Mouse (Mus musculus) heart, embryonic 13.5 days (tissue): ENCODE data around the gene Tmem94. TPM values are rescaled to one million over a fixed set of nuclear protein-coding genes. Genes with fewer than 3 reads are reported as not detected.
A peak's percentile ranks its signal among the peaks of the same experiment; 100 is the strongest.
"Not testable (repeated sequence)": the region's sequence is repeated elsewhere in the genome, so short reads cannot be mapped to it uniquely, and the experiment has no call there.

Experiments used
- ATAC-seq: fragments of 200-750 bp; cut with Nextera tagmentation; 2 replicates; pipeline ENCODE4 v1.8.0; 2017; ENCODE audit warnings: moderate TSS enrichment; ENCODE audit not compliant: insufficient number of reproducible peaks, low FRiP score, low TSS enrichment; ENCODE audit errors: extremely low read depth
- H3K27ac ChIP-seq: fragments of 300-500 bp; sonication (generic); replicated peaks from 2 replicates; pipeline ENCODE4 v1.5.1; 2015; ENCODE audit warnings: moderate library complexity, mild to moderate bottlenecking, inconsistent platforms
- H3K27me3 ChIP-seq: fragments of 300-500 bp; sonication (generic); replicated peaks from 2 replicates; pipeline ENCODE4 v1.6.1; 2015; ENCODE audit warnings: mild to moderate bottlenecking, inconsistent platforms
- H3K36me3 ChIP-seq: fragments of 300-500 bp; sonication (generic); 2 replicates; pipeline ENCODE4 v1.6.1; 2015; ENCODE audit warnings: mild to moderate bottlenecking, inconsistent platforms
- H3K4me1 ChIP-seq: fragments of 300-500 bp; sonication (generic); 2 replicates; pipeline ENCODE4 v1.6.1; 2015; ENCODE audit warnings: inconsistent platforms
- H3K4me2 ChIP-seq: fragments of 300-500 bp; sonication (generic); 2 replicates; pipeline ENCODE4 v1.6.1; 2015; ENCODE audit warnings: inconsistent platforms, mild to moderate bottlenecking, moderate library complexity
- H3K4me3 ChIP-seq: fragments of 300-500 bp; sonication (generic); 2 replicates; pipeline ENCODE4 v1.5.1; 2015; ENCODE audit warnings: moderate library complexity, mild to moderate bottlenecking, inconsistent platforms
- H3K9ac ChIP-seq: fragments of 300-500 bp; sonication (generic); 2 replicates; pipeline ENCODE4 v1.6.1; 2015; ENCODE audit warnings: inconsistent platforms, mild to moderate bottlenecking, moderate library complexity
- H3K9me3 ChIP-seq: fragments of 300-500 bp; sonication (generic); 2 replicates; pipeline ENCODE4 v1.6.1; 2016; ENCODE audit warnings: inconsistent platforms
- WGBS: fragments of 180-500 bp; shearing (Covaris S2); methylation state at CpG from one replicate; pipeline ENCODE4 v1.1.7; 2015; ENCODE audit warnings: mixed read lengths; 5-methylcytosine and 5-hydroxymethylcytosine counted together
- polyA plus RNA-seq: library from polyadenylated mRNA; unstranded; fragments of >200 nt; fragmentation: Nextera tagmentation; extraction: Ambion mirVana; gene quantifications from 2 replicates; pipeline ENCODE4 v1.2.1, GENCODE M21; 2015

Gene Tmem94
- polyA plus RNA-seq, 1 experiment from 2014 or later = 39.4 TPM

DNA sequence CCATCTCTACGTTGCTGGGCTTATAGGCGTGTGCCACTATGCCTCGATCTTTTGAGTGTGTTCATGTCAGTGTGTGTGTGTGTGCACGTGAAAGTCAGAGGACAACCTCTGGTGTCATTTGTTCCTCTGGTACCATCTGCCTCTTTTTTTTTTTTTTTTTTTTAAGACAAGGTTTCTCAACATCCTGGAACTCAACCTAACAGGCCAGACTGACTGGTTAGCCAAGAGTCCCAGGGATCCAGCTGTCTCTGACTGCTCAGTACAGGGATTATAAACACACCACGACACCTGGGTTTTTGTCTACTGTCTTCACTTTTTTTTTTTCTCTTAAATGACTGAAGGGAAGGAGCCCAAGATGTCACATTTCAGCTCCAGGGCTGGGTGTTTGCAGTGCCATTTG lies 20.8 kb upstream of the Tmem94 start:
- ATAC-seq = no peak
- H3K9ac ChIP-seq = no peak overlapping the region

DNA sequence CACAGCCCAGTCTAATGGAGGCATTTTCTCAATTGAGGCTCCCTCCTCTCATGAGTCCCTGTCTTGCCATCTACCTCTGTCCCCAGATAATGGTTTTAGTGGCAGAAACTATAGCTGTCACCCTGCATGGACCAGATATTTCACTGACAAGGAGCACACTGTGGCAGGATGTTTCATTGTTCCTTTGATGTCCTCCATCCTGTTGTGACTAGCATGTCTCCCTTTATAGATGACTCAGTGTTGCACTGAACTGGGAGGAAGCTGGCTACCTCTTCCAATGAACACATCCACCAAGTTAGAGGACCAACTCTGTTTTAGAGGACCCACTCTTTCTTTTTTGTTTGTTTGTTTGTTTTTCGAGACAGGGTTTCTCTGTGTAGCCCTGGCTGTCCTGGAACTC lies 19.1 kb upstream of the Tmem94 start:
- Histone ChIP-seq H3K9me3 (no peaks in the 10 kb centered on the region), H3K36me3 (no peaks in the 10 kb centered on the region), H3K4me3 (no peak overlapping the region), H3K27me3 (no peaks in the 10 kb centered on the region; the same call in 1 of the 2 replicates), H3K4me1 (peaks cover 8% of the 10 kb centered on the region), H3K4me2 (no peak overlapping the region), H3K27ac (0 out of 2 replicates have a peak overlapping the region, but pooled peaks have one; percentile 24), H3K9ac (no peak overlapping the region)
- no peak for ATAC-seq
- WGBS = 77% methylated on average over 1 of the region's 1 CpGs

More for the DNA sequence above, 20.8 kb upstream of the Tmem94 start:
- Histone ChIP-seq H3K4me3 (no peak overlapping the region), H3K27me3 (no peaks in the 10 kb centered on the region; the same call in 1 of the 2 replicates), H3K4me2 (no peak overlapping the region), H3K27ac (no peak overlapping the region), H3K4me1 (peaks cover 8% of the 10 kb centered on the region), H3K9me3 (no peaks in the 10 kb centered on the region), H3K36me3 (no peaks in the 10 kb centered on the region)
- WGBS = 82% methylated on average over 5 of the region's 5 CpGs

DNA sequence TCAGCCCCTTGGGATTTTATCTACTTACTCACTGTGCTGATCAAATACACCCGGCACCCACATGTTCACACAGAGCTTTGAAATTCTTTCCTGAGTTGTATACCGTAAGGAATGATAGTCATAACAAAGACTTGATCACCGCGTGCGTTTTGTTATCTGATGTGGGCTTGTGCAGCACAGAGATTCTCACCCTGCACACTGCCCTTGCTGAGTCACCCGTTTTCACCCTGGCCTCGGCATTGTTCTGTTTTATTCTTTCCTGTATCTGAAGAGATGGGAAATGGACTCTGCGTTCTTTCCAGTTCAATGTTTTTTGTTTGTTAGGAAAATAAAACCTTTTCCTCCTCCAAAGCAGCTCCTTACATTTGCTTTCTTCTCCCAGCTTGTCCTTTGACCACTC lies 18.5 kb upstream of the Tmem94 start:
- ATAC-seq = no peak
- no peaks in the 10 kb centered on the region; the same call in 1 of the 2 replicates for H3K27me3 ChIP-seq
- H3K4me3 ChIP-seq = peak overlapping the region; percentile 36; the same call in 1 of the 2 replicates
- peak overlapping the region; percentile 71; the same call in 1 of the 2 replicates for H3K9ac ChIP-seq
- no peaks in the 10 kb centered on the region for H3K9me3 ChIP-seq
- 29% methylated on average over 8 of the region's 8 CpGs for WGBS
- H3K4me1 ChIP-seq = peaks cover 8% of the 10 kb centered on the region
- H3K36me3 ChIP-seq = no peaks in the 10 kb centered on the region
- peak overlapping the region; percentile 24; the same call in 1 of the 2 replicates for H3K27ac ChIP-seq
- peak overlapping the region; percentile 62 for H3K4me2 ChIP-seq

DNA sequence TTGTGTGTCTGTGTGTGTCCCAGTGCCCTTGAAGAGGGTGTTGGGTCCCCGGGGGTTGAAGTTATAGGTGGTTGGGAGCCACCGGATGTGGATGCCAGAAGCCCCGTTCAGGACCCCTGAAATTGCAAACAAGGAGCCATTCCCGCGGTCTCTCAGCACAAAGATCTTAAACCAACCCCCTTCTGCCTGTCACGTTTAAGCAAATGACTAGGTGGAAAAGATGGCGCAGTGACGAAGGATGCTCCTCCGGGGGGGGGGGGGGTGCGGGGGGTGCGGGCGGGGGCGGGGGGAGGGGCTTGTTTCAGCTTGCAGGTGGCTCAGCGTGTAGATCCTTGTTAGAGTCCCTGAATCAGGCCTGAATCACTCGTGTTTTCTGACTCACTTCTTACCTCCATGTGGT lies 17.9 kb upstream of the Tmem94 start:
- H3K9me3 ChIP-seq = no peaks in the 10 kb centered on the region
- no peak for ATAC-seq
- peak overlapping the region; percentile 62 for H3K4me2 ChIP-seq
- peak overlapping the region; percentile 71 for H3K9ac ChIP-seq
- peak overlapping the region; percentile 36 for H3K4me3 ChIP-seq
- 0 out of 2 replicates have a peak overlapping the region, but pooled peaks have one; percentile 24 for H3K27ac ChIP-seq
- WGBS = 4% methylated on average over 13 of the region's 15 CpGs
- H3K4me1 ChIP-seq = peaks cover 8% of the 10 kb centered on the region
- no peaks in the 10 kb centered on the region; the same call in 1 of the 2 replicates for H3K27me3 ChIP-seq
- no peaks in the 10 kb centered on the region for H3K36me3 ChIP-seq

DNA sequence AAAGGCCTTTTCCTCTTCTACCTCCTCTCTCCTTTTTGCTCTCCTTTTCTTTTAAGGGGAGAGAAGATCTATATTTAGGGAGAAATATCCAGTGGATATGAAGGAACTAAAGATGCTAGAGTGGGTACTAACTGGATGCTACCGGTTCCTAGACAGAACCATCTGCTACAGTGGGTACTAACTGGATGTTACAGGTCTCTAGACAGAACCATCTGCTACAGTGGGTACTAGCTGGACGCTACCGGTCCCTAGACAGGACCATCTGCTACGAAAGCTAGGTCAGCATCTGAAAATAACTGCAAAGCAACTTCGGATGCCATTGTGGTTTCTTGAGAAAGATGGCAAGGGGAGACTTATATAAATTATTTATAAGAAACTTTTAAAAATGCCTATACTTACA lies 15.4 kb upstream of the Tmem94 start:
- Histone ChIP-seq H3K27ac (no peak overlapping the region), H3K36me3 (no peaks in the 10 kb centered on the region), H3K4me1 (peaks cover 8% of the 10 kb centered on the region), H3K27me3 (no peaks in the 10 kb centered on the region), H3K9me3 (no peaks in the 10 kb centered on the region), H3K9ac (no peak overlapping the region), H3K4me2 (no peak overlapping the region), H3K4me3 (no peak overlapping the region)
- ATAC-seq = no peak
- 85% methylated on average over 5 of the region's 5 CpGs for WGBS

DNA sequence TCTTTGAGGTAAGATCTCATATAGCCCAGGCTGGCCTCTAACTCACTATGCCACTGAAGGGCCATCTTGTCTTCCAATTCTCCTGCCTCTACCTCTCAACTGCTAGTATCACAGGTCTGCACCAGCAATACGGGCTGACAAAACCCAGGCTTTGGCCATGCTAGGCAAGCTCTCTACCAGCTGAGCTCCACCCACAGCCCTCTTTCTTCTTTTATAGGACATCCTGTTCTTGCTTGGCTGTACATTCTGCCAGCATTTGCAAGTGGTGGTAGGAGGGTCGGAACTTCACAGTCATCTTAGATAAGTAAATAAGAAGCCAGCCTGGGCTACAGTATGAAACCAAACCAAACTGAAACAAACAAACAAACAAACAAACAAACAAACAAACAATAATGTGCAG lies 13.5 kb upstream of the Tmem94 start:
- H3K36me3 ChIP-seq = no peaks in the 10 kb centered on the region
- ATAC-seq = no peak
- H3K4me3 ChIP-seq = no peak overlapping the region
- no peak overlapping the region for H3K9ac ChIP-seq
- no peak overlapping the region for H3K27ac ChIP-seq
- 57% methylated on average over 2 of the region's 2 CpGs for WGBS
- H3K4me2 ChIP-seq = no peak overlapping the region
- no peaks in the 10 kb centered on the region for H3K27me3 ChIP-seq
- peaks cover 6% of the 10 kb centered on the region for H3K4me1 ChIP-seq
- H3K9me3 ChIP-seq = no peaks in the 10 kb centered on the region

DNA sequence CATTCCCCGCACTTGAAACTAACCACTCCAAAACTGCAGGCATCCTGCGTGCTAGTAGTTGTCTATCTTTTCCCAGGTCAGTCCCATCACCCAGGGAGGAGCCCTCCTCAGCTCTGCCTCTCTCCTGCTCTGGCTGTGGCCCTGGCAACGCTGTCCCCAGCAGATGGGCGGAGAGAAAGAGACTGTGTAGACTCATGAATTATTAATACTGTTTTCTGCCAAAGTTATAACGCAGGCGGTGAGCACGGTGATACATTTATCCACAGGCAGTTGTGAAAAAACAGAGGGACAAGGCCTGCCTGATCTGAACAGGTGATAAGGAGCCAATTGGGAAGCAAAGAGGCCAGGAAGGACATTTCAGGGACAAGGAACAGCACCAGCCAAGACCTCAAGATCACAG lies 12.6 kb upstream of the Tmem94 start:
- no peak overlapping the region for H3K9ac ChIP-seq
- WGBS = 76% methylated on average over 7 of the region's 7 CpGs
- H3K27me3 ChIP-seq = no peaks in the 10 kb centered on the region
- no peak overlapping the region for H3K27ac ChIP-seq
- no peaks in the 10 kb centered on the region for H3K9me3 ChIP-seq
- no peaks in the 10 kb centered on the region; the same call in 1 of the 2 replicates for H3K4me1 ChIP-seq
- no peak for ATAC-seq
- no peak overlapping the region for H3K4me3 ChIP-seq
- H3K36me3 ChIP-seq = no peaks in the 10 kb centered on the region
- no peak overlapping the region for H3K4me2 ChIP-seq

DNA sequence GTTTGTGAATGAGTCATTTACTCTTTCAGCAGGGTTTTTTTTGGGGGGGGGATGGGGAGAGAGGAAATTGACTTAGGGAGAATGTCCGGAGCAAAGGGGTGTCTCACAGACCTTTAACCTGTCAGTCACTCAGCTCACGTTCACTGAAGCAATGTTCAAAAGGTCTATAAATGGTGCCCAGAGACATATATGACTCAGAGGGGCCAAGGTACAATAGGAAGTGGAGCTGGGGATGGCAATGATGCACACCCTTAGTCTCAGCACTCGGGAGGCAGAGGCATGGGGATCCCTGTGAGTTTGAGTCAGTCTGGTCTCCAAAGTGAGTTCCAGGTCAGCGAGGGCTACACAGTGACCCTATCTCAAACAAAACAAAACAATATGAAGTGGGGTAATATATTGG lies 11.7 kb upstream of the Tmem94 start:
- 64% methylated on average over 4 of the region's 4 CpGs for WGBS
- no peaks in the 10 kb centered on the region for H3K27me3 ChIP-seq
- H3K36me3 ChIP-seq = no peaks in the 10 kb centered on the region
- ATAC-seq = no peak
- no peaks in the 10 kb centered on the region for H3K4me1 ChIP-seq
- no peak overlapping the region for H3K4me3 ChIP-seq
- no peak overlapping the region for H3K4me2 ChIP-seq
- H3K27ac ChIP-seq = no peak overlapping the region
- H3K9me3 ChIP-seq = no peaks in the 10 kb centered on the region
- H3K9ac ChIP-seq = no peak overlapping the region

DNA sequence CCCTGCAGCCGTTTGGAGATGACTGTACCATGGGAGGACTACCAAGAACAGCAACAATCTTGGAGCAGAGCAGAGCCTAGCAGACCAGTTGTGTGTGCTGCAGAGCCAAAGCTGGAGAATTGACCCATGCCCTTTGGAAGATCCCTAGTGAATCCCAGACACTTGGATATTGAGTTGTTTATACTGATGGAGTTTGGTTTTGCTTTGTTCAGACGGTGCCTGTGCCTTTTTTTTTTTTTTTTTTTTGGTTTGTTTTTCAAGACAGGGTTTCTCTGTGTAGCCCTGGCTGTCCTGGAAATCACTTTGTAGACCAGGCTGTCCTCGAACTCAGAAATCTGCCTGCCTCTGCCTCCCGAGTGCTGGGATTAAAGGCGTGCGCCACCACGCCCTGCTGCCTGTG lies 3.1 kb upstream of the Tmem94 start:
- 87% methylated on average over 7 of the region's 7 CpGs for WGBS
- not testable (repeated sequence) for H3K4me3 ChIP-seq, ATAC-seq, H3K9me3 ChIP-seq, H3K27me3 ChIP-seq, H3K4me2 ChIP-seq, H3K9ac ChIP-seq, H3K36me3 ChIP-seq, H3K27ac ChIP-seq
- H3K4me1 ChIP-seq = peaks cover 13% of the 10 kb centered on the region

DNA sequence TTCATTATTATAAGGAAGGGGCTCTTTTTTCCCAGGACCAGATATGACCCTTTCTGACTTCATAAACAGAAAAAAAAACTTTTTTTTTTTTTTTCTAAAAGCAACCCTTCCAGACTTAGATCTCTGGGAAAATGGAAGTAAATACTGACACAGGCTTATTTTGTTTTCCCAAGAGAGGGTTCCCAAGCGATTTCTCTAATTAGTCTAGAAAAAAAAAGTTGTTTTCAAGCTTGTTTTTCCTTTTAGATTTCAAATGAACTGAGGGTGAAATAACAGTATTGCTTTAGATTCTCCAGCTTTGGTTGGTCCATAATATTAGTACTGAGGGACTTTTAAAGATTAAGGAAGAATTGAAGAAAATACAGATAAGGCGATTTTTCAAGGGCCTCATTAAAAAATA lies 535 bp upstream of the Tmem94 start:
- peaks cover 38% of the 10 kb centered on the region for H3K4me1 ChIP-seq
- H3K4me2 ChIP-seq = peak overlapping the region; percentile 92
- peak overlapping the region; percentile 93 for H3K4me3 ChIP-seq
- no peaks in the 10 kb centered on the region for H3K27me3 ChIP-seq
- 34% methylated on average over 2 of the region's 2 CpGs for WGBS
- H3K9ac ChIP-seq = peak overlapping the region; percentile 78
- H3K27ac ChIP-seq = peak overlapping the region; percentile 64; the same call in 1 of the 2 replicates
- no peak for ATAC-seq
- H3K9me3 ChIP-seq = no peaks in the 10 kb centered on the region
- H3K36me3 ChIP-seq = peaks cover 8% of the 10 kb centered on the region

DNA sequence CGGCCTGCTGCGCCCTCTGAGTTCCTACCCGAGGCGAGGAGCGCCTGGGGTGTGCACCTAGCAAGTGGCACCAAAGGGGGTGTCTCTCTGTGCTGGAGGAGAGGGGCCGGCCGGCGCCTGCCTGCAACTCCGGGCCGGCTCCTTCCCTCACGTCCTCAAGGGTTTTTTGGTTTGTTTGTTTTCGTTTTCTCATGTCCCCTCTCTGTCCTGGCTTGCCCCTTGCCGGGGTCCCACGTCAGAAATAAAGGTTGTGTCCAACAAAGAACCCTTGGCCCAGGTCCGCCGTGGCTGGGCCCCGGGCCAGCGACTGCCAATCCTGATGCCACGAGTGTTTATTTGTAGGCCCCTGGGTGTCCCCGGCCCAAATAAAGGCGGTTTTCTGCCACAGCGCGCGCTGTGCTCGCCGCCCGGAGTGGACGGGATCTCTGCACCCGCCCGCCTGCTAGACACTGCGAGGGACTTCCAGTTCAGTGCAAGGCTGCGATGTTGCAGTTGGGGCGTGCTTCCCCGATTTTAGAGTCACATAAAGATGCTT lies 441 bp downstream of the Tmem94 start:
- Histone ChIP-seq H3K36me3 (peaks cover 8% of the 10 kb centered on the region), H3K9ac (peak overlapping the region; percentile 99), H3K27me3 (no peaks in the 10 kb centered on the region), H3K4me2 (peak overlapping the region; percentile 92), H3K27ac (peak overlapping the region; percentile 99), H3K4me3 (peak overlapping the region; percentile 93), H3K4me1 (peaks cover 47% of the 10 kb centered on the region), H3K9me3 (no peaks in the 10 kb centered on the region)
- peak; percentile 53; the same call in 1 of the 2 replicates for ATAC-seq
- WGBS = under 1% methylated on average over 34 of the region's 34 CpGs

DNA sequence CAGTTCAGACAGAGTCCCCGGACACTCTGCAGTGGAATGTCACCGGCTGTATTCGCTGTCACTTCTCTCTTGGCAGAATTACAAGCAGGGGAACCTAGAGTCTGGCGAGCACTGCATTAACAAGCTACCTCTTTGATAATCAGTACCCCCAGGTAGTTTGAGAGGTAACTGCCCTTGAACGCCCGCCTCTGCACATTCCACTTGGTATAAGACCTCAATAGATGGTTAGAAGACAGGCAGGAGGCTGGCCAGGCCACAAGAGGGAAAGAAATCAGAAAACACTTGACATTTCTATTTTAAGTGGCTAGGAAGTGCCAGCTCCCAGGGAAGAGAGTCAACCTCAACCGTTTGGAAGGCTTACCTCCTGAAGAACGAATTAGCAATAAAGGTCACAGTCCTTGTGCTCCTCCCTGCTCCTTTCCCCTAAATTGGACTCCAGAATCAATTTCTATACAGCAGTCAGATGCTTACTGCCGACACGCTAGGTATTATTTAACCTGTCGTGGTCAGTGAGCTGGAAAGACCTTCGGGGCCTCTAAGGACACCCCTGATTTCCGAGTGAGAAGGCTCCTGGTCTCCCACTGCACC lies 1.2 kb downstream of the Tmem94 start:
- peaks cover 52% of the 10 kb centered on the region for H3K4me1 ChIP-seq
- peaks cover 8% of the 10 kb centered on the region for H3K36me3 ChIP-seq
- H3K27me3 ChIP-seq = no peaks in the 10 kb centered on the region
- H3K9ac ChIP-seq = peak overlapping the region; percentile 99
- no peaks in the 10 kb centered on the region for H3K9me3 ChIP-seq
- ATAC-seq = no peak
- H3K27ac ChIP-seq = peak overlapping the region; percentile 99
- peak overlapping the region; percentile 93 for H3K4me3 ChIP-seq
- WGBS = 28% methylated on average over 13 of the region's 13 CpGs
- H3K4me2 ChIP-seq = peak overlapping the region; percentile 92
